Mouse (Mus musculus): ENCODE data around the gene Mlana. TPM values are rescaled to one million over a fixed set of nuclear protein-coding genes. Genes with fewer than 3 reads are reported as not detected.

Mlana gene
- polyA plus RNA-seq, 1 experiment from 2014 or later: not detected

- ATAC-seq (ENCODE audit: insufficient number of reproducible peaks, insufficient read depth, low FRiP score, low read depth): no peak
- Histone ChIP-seq H3K27ac (ENCODE audit: low read length) (no peak overlapping the region), H3K27me3 (ENCODE audit: control insufficient read depth, insufficient read depth, low read length) (no peaks in the 10 kb centered on the region), H3K4me1 (ENCODE audit: control insufficient read depth, insufficient read depth, low read length) (no peaks in the 10 kb centered on the region), H3K4me3 (ENCODE audit: low read depth, low read length) (no peak overlapping the region), H3K36me3 (ENCODE audit: control insufficient read depth, insufficient read depth, low read length) (no peaks in the 10 kb centered on the region), H3K9me3 (ENCODE audit: control insufficient read depth, low read depth, low read length) (no peaks in the 10 kb centered on the region), H3K4me2 (replicated peaks; ENCODE audit: low read depth, low read length) (no peak overlapping the region), H3K9ac (replicated peaks; ENCODE audit: low read depth, low read length) (no peak overlapping the region)
- WGBS: 79% methylated on average over 7 of the region's 7 CpGs
These were observed 29.5 kb upstream of the Mlana start for GRCm38 (mm10) chr19:29668135-29668534.

GRCm38 (mm10) chr19:29670247-29670646 lies 27.4 kb upstream of the Mlana start:
- Histone ChIP-seq H3K27me3 (ENCODE audit: control insufficient read depth, insufficient read depth, low read length) (no peaks in the 10 kb centered on the region), H3K4me1 (ENCODE audit: control insufficient read depth, insufficient read depth, low read length) (no peaks in the 10 kb centered on the region), H3K4me2 (replicated peaks; ENCODE audit: low read depth, low read length) (no peak overlapping the region), H3K27ac (ENCODE audit: low read length) (no peak overlapping the region), H3K4me3 (ENCODE audit: low read depth, low read length) (no peak overlapping the region), H3K9ac (replicated peaks; ENCODE audit: low read depth, low read length) (no peak overlapping the region), H3K36me3 (ENCODE audit: control insufficient read depth, insufficient read depth, low read length) (no peaks in the 10 kb centered on the region), H3K9me3 (ENCODE audit: control insufficient read depth, low read depth, low read length) (no peaks in the 10 kb centered on the region)
- 88% methylated on average over 6 of the region's 6 CpGs for WGBS
- ATAC-seq (ENCODE audit: insufficient number of reproducible peaks, insufficient read depth, low FRiP score, low read depth): no peak

GRCm38 (mm10) chr19:29671160-29671559 lies 26.5 kb upstream of the Mlana start:
- no peak for ATAC-seq (ENCODE audit: insufficient number of reproducible peaks, insufficient read depth, low FRiP score, low read depth)
- Histone ChIP-seq H3K4me1 (ENCODE audit: control insufficient read depth, insufficient read depth, low read length) (no peaks in the 10 kb centered on the region), H3K4me3 (ENCODE audit: low read depth, low read length) (no peak overlapping the region), H3K36me3 (ENCODE audit: control insufficient read depth, insufficient read depth, low read length) (no peaks in the 10 kb centered on the region), H3K4me2 (replicated peaks; ENCODE audit: low read depth, low read length) (no peak overlapping the region), H3K27ac (ENCODE audit: low read length) (no peak overlapping the region), H3K9me3 (ENCODE audit: control insufficient read depth, low read depth, low read length) (no peaks in the 10 kb centered on the region), H3K27me3 (ENCODE audit: control insufficient read depth, insufficient read depth, low read length) (no peaks in the 10 kb centered on the region), H3K9ac (replicated peaks; ENCODE audit: low read depth, low read length) (no peak overlapping the region)
- 92% methylated on average over 2 of the region's 2 CpGs for WGBS

GRCm38 (mm10) chr19:29672660-29673059 lies 25.0 kb upstream of the Mlana start:
- no peaks in the 10 kb centered on the region for H3K36me3 ChIP-seq (ENCODE audit: control insufficient read depth, insufficient read depth, low read length)
- H3K9ac ChIP-seq (replicated peaks; ENCODE audit: low read depth, low read length): no peak overlapping the region
- H3K27ac ChIP-seq (ENCODE audit: low read length): no peak overlapping the region
- no peak overlapping the region for H3K4me2 ChIP-seq (replicated peaks; ENCODE audit: low read depth, low read length)
- ATAC-seq (ENCODE audit: insufficient number of reproducible peaks, insufficient read depth, low FRiP score, low read depth): no peak
- no peaks in the 10 kb centered on the region for H3K4me1 ChIP-seq (ENCODE audit: control insufficient read depth, insufficient read depth, low read length)
- no peak overlapping the region for H3K4me3 ChIP-seq (ENCODE audit: low read depth, low read length)
- H3K9me3 ChIP-seq (ENCODE audit: control insufficient read depth, low read depth, low read length): no peaks in the 10 kb centered on the region
- WGBS: 95% methylated on average over 13 of the region's 13 CpGs
- no peaks in the 10 kb centered on the region for H3K27me3 ChIP-seq (ENCODE audit: control insufficient read depth, insufficient read depth, low read length)

- H3K27ac ChIP-seq (ENCODE audit: low read length): no peak overlapping the region
- ATAC-seq (ENCODE audit: insufficient number of reproducible peaks, insufficient read depth, low FRiP score, low read depth): no peak
- no peaks in the 10 kb centered on the region for H3K36me3 ChIP-seq (ENCODE audit: control insufficient read depth, insufficient read depth, low read length)
- H3K27me3 ChIP-seq (ENCODE audit: control insufficient read depth, insufficient read depth, low read length): no peaks in the 10 kb centered on the region
- no peak overlapping the region for H3K4me3 ChIP-seq (ENCODE audit: low read depth, low read length)
- no peak overlapping the region for H3K4me2 ChIP-seq (replicated peaks; ENCODE audit: low read depth, low read length)
- 93% methylated on average over 7 of the region's 7 CpGs for WGBS
- no peak overlapping the region for H3K9ac ChIP-seq (replicated peaks; ENCODE audit: low read depth, low read length)
- H3K9me3 ChIP-seq (ENCODE audit: control insufficient read depth, low read depth, low read length): no peaks in the 10 kb centered on the region
- H3K4me1 ChIP-seq (ENCODE audit: control insufficient read depth, insufficient read depth, low read length): no peaks in the 10 kb centered on the region
These were observed 22.7 kb upstream of the Mlana start for GRCm38 (mm10) chr19:29674946-29675345.

- H3K4me2 ChIP-seq (replicated peaks; ENCODE audit: low read depth, low read length): no peak overlapping the region
- H3K9me3 ChIP-seq (ENCODE audit: control insufficient read depth, low read depth, low read length): no peaks in the 10 kb centered on the region
- no peak overlapping the region for H3K4me3 ChIP-seq (ENCODE audit: low read depth, low read length)
- ATAC-seq (ENCODE audit: insufficient number of reproducible peaks, insufficient read depth, low FRiP score, low read depth): no peak
- no peak overlapping the region for H3K27ac ChIP-seq (ENCODE audit: low read length)
- no peaks in the 10 kb centered on the region for H3K27me3 ChIP-seq (ENCODE audit: control insufficient read depth, insufficient read depth, low read length)
- 37% methylated on average over 9 of the region's 9 CpGs for WGBS
- no peaks in the 10 kb centered on the region for H3K4me1 ChIP-seq (ENCODE audit: control insufficient read depth, insufficient read depth, low read length)
- no peak overlapping the region for H3K9ac ChIP-seq (replicated peaks; ENCODE audit: low read depth, low read length)
- no peaks in the 10 kb centered on the region for H3K36me3 ChIP-seq (ENCODE audit: control insufficient read depth, insufficient read depth, low read length)
These were observed 22.0 kb upstream of the Mlana start for GRCm38 (mm10) chr19:29675562-29676078.

GRCm38 (mm10) chr19:29676479-29677193 lies 21.0 kb upstream of the Mlana start:
- Histone ChIP-seq H3K4me1 (ENCODE audit: control insufficient read depth, insufficient read depth, low read length) (no peaks in the 10 kb centered on the region), H3K36me3 (ENCODE audit: control insufficient read depth, insufficient read depth, low read length) (no peaks in the 10 kb centered on the region), H3K9me3 (ENCODE audit: control insufficient read depth, low read depth, low read length) (no peaks in the 10 kb centered on the region), H3K4me2 (replicated peaks; ENCODE audit: low read depth, low read length) (no peak overlapping the region), H3K9ac (replicated peaks; ENCODE audit: low read depth, low read length) (no peak overlapping the region), H3K27me3 (ENCODE audit: control insufficient read depth, insufficient read depth, low read length) (no peaks in the 10 kb centered on the region), H3K27ac (ENCODE audit: low read length) (no peak overlapping the region), H3K4me3 (ENCODE audit: low read depth, low read length) (no peak overlapping the region)
- WGBS: 86% methylated on average over 10 of the region's 10 CpGs
- ATAC-seq (ENCODE audit: insufficient number of reproducible peaks, insufficient read depth, low FRiP score, low read depth): no peak

GRCm38 (mm10) chr19:29678181-29678778 lies 19.3 kb upstream of the Mlana start:
- no peaks in the 10 kb centered on the region for H3K9me3 ChIP-seq (ENCODE audit: control insufficient read depth, low read depth, low read length)
- H3K27ac ChIP-seq (ENCODE audit: low read length): no peak overlapping the region
- H3K4me2 ChIP-seq (replicated peaks; ENCODE audit: low read depth, low read length): no peak overlapping the region
- H3K9ac ChIP-seq (replicated peaks; ENCODE audit: low read depth, low read length): no peak overlapping the region
- no peak overlapping the region for H3K4me3 ChIP-seq (ENCODE audit: low read depth, low read length)
- no peak for ATAC-seq (ENCODE audit: insufficient number of reproducible peaks, insufficient read depth, low FRiP score, low read depth)
- no peaks in the 10 kb centered on the region for H3K4me1 ChIP-seq (ENCODE audit: control insufficient read depth, insufficient read depth, low read length)
- 75% methylated on average over 6 of the region's 6 CpGs for WGBS
- H3K36me3 ChIP-seq (ENCODE audit: control insufficient read depth, insufficient read depth, low read length): no peaks in the 10 kb centered on the region
- H3K27me3 ChIP-seq (ENCODE audit: control insufficient read depth, insufficient read depth, low read length): no peaks in the 10 kb centered on the region
